Mouse (Mus musculus) intestine, postnatal 0 days (tissue): ENCODE measurements around the gene Ripor3. TPM values are rescaled to one million over a fixed set of nuclear protein-coding genes. Genes with fewer than 3 reads are reported as not detected.

ENCODE experiments used
- ATAC-seq: fragments of 200-750 bp; cut with Nextera tagmentation; 2 replicates; pipeline ENCODE4 v1.8.0; 2017; ENCODE audit warnings: mild to moderate bottlenecking, moderate TSS enrichment, moderate library complexity
- H3K27ac ChIP-seq: fragments of 300-500 bp; sonication (generic); 2 replicates; pipeline ENCODE4 v1.5.1; 2014; ENCODE audit warnings: mild to moderate bottlenecking, low read depth, low read length, moderate library complexity
- H3K27me3 ChIP-seq: fragments of 300-500 bp; sonication (generic); replicated peaks from 2 replicates; pipeline ENCODE4 v1.6.1; 2014; ENCODE audit warnings: low read length, mixed read lengths; ENCODE audit not compliant: control insufficient read depth, insufficient read depth
- H3K36me3 ChIP-seq: fragments of 300-500 bp; sonication (generic); 2 replicates; pipeline ENCODE4 v1.6.1; 2014; ENCODE audit warnings: mild to moderate bottlenecking, moderate library complexity; ENCODE audit not compliant: control insufficient read depth, insufficient read depth
- H3K4me1 ChIP-seq: fragments of 300-500 bp; sonication (generic); replicated peaks from 2 replicates; pipeline ENCODE4 v1.6.1; 2014; ENCODE audit warnings: antibody characterized with exemption, low read length, mixed read lengths; ENCODE audit not compliant: control insufficient read depth, insufficient read depth
- H3K4me2 ChIP-seq: fragments of 300-500 bp; sonication (generic); replicated peaks from 2 replicates; pipeline ENCODE4 v1.6.1; 2014; ENCODE audit warnings: low read depth, mild to moderate bottlenecking, moderate library complexity
- H3K4me3 ChIP-seq: fragments of 300-500 bp; sonication (generic); 2 replicates; pipeline ENCODE4 v1.5.1; 2014; ENCODE audit warnings: low read depth, low read length
- H3K9ac ChIP-seq: fragments of 300-500 bp; sonication (generic); 2 replicates; pipeline ENCODE4 v1.6.1; 2014; ENCODE audit warnings: mild to moderate bottlenecking, low read depth, low read length
- H3K9me3 ChIP-seq: fragments of 300-500 bp; sonication (generic); 2 replicates; pipeline ENCODE4 v1.6.1; 2016; ENCODE audit warnings: mixed run types; ENCODE audit not compliant: control insufficient read depth
- CTCF ChIP-seq: sonication (generic); IDR thresholded peaks from 2 replicates; pipeline ENCODE4 v1.5.1; 2016; ENCODE audit warnings: low read depth, mild to moderate bottlenecking, control low read depth, antibody characterized with exemption, moderate library complexity
- WGBS: fragments of 180-500 bp; shearing (Covaris S2); extraction: QIAGEN DNeasy Blood & Tissue Kit; methylation state at CpG from one replicate; pipeline ENCODE4 v1.1.7; 2014; 5-methylcytosine and 5-hydroxymethylcytosine counted together
- polyA plus RNA-seq: library from polyadenylated mRNA; unstranded; fragments of >200 nt; fragmentation: Nextera tagmentation; extraction: Ambion mirVana; gene quantifications from 2 replicates; pipeline ENCODE4 v1.2.1, GENCODE M21; 2015

Ripor3 gene
- polyA plus RNA-seq, 1 experiment from 2014 or later, result 1.5 TPM

GRCm38 (mm10) chr2:168035907-168036306 lies 25.5 kb upstream of the Ripor3 start:
- no peak for TF ChIP-seq CTCF
- H3K4me1 ChIP-seq, result no peaks in the 10 kb centered on the region; the same call in 1 of the 2 replicates
- H3K9ac ChIP-seq, result no peak overlapping the region
- 90% methylated on average over 6 of the region's 6 CpGs for WGBS
- no peaks in the 10 kb centered on the region for H3K27me3 ChIP-seq
- no peak overlapping the region for H3K27ac ChIP-seq
- ATAC-seq, result no peak
- no peaks in the 10 kb centered on the region for H3K36me3 ChIP-seq
- H3K4me2 ChIP-seq, result no peak overlapping the region
- no peaks in the 10 kb centered on the region for H3K9me3 ChIP-seq
- no peak overlapping the region for H3K4me3 ChIP-seq

- Histone ChIP-seq H3K9me3 (no peaks in the 10 kb centered on the region), H3K4me2 (no peak overlapping the region), H3K4me3 (no peak overlapping the region), H3K9ac (no peak overlapping the region), H3K27me3 (no peaks in the 10 kb centered on the region), H3K4me1 (no peaks in the 10 kb centered on the region; the same call in 1 of the 2 replicates), H3K36me3 (no peaks in the 10 kb centered on the region), H3K27ac (no peak overlapping the region)
- 51% methylated on average over 10 of the region's 10 CpGs for WGBS
- no peak for TF ChIP-seq CTCF
- ATAC-seq, result 0 out of 2 replicates have a peak, but pooled peaks have one; percentile 39
Observed at GRCm38 (mm10) chr2:168033905-168034304, 23.5 kb upstream of the Ripor3 start.

- H3K27me3 ChIP-seq, result no peaks in the 10 kb centered on the region
- H3K4me2 ChIP-seq, result no peak overlapping the region
- no peak overlapping the region for H3K4me3 ChIP-seq
- no peaks in the 10 kb centered on the region for H3K4me1 ChIP-seq
- ATAC-seq, result no peak
- no peak for TF ChIP-seq CTCF
- no peak overlapping the region for H3K27ac ChIP-seq
- WGBS, result 76% methylated on average over 2 of the region's 2 CpGs
- no peaks in the 10 kb centered on the region; the same call in 1 of the 2 replicates for H3K36me3 ChIP-seq
- H3K9me3 ChIP-seq, result no peaks in the 10 kb centered on the region
- no peak overlapping the region for H3K9ac ChIP-seq
Observed at GRCm38 (mm10) chr2:168031842-168032241, 21.4 kb upstream of the Ripor3 start.

- Histone ChIP-seq H3K9ac (no peak overlapping the region), H3K4me1 (peaks cover 6% of the 10 kb centered on the region; the same call in 1 of the 2 replicates), H3K4me3 (no peak overlapping the region), H3K36me3 (no peaks in the 10 kb centered on the region; the same call in 1 of the 2 replicates), H3K9me3 (no peaks in the 10 kb centered on the region), H3K27ac (no peak overlapping the region), H3K4me2 (no peak overlapping the region), H3K27me3 (no peaks in the 10 kb centered on the region)
- ATAC-seq, result no peak
- peak; percentile 51 for TF ChIP-seq CTCF
- 96% methylated on average over 3 of the region's 3 CpGs for WGBS
Observed at GRCm38 (mm10) chr2:168028376-168028775, 18.0 kb upstream of the Ripor3 start.

- no peak overlapping the region for H3K4me3 ChIP-seq
- H3K9ac ChIP-seq, result no peak overlapping the region
- H3K27me3 ChIP-seq, result no peaks in the 10 kb centered on the region
- 22% methylated on average over 3 of the region's 3 CpGs for WGBS
- H3K4me1 ChIP-seq, result peaks cover 6% of the 10 kb centered on the region; the same call in 1 of the 2 replicates
- TF ChIP-seq CTCF, result no peak
- no peaks in the 10 kb centered on the region for H3K9me3 ChIP-seq
- H3K36me3 ChIP-seq, result no peaks in the 10 kb centered on the region; the same call in 1 of the 2 replicates
- peak; percentile 61 for ATAC-seq
- no peak overlapping the region for H3K4me2 ChIP-seq
- no peak overlapping the region for H3K27ac ChIP-seq
Observed at GRCm38 (mm10) chr2:168026467-168026866, 16.0 kb upstream of the Ripor3 start.

GRCm38 (mm10) chr2:168025882-168026281 lies 15.5 kb upstream of the Ripor3 start:
- ATAC-seq, result no peak
- no peak overlapping the region for H3K27ac ChIP-seq
- no peak overlapping the region for H3K4me2 ChIP-seq
- no peaks in the 10 kb centered on the region for H3K9me3 ChIP-seq
- no peak overlapping the region for H3K9ac ChIP-seq
- no peaks in the 10 kb centered on the region; the same call in 1 of the 2 replicates for H3K36me3 ChIP-seq
- WGBS, result 89% methylated on average over 8 of the region's 8 CpGs
- H3K4me3 ChIP-seq, result no peak overlapping the region
- peak; percentile 62 for TF ChIP-seq CTCF
- peaks cover 6% of the 10 kb centered on the region; the same call in 1 of the 2 replicates for H3K4me1 ChIP-seq
- H3K27me3 ChIP-seq, result no peaks in the 10 kb centered on the region
